Mouse (Mus musculus) kidney, embryonic 16.5 days (tissue): ENCODE measurements around the gene Zbtb3. TPM values are rescaled to one million over a fixed set of nuclear protein-coding genes. Genes with fewer than 3 reads are reported as not detected.

Source experiments
- ATAC-seq: fragments of 200-750 bp; cut with Nextera tagmentation; 2 replicates; pipeline ENCODE4 v1.8.0; 2017; ENCODE audit warnings: moderate TSS enrichment; ENCODE audit not compliant: low FRiP score, low TSS enrichment
- H3K27ac ChIP-seq: fragments of 300-500 bp; sonication (generic); 2 replicates; pipeline ENCODE4 v1.5.1; 2014; ENCODE audit warnings: low read length
- H3K27me3 ChIP-seq: fragments of 300-500 bp; sonication (generic); 2 replicates; pipeline ENCODE4 v1.6.1; 2014; ENCODE audit warnings: low read length, control low read depth, mixed read lengths; ENCODE audit not compliant: insufficient read depth
- H3K36me3 ChIP-seq: fragments of 300-500 bp; sonication (generic); 2 replicates; pipeline ENCODE4 v1.6.1; 2014; ENCODE audit warnings: low read length, control low read depth, mixed read lengths; ENCODE audit not compliant: insufficient read depth
- H3K4me1 ChIP-seq: fragments of 300-500 bp; sonication (generic); 2 replicates; pipeline ENCODE4 v1.6.1; 2014; ENCODE audit warnings: low read length, control low read depth, mixed read lengths; ENCODE audit not compliant: insufficient read depth
- H3K4me2 ChIP-seq: fragments of 300-500 bp; sonication (generic); replicated peaks from 2 replicates; pipeline ENCODE4 v1.6.1; 2014; ENCODE audit warnings: low read depth, low read length
- H3K4me3 ChIP-seq: fragments of 300-500 bp; sonication (generic); 2 replicates; pipeline ENCODE4 v1.5.1; 2014; ENCODE audit warnings: mild to moderate bottlenecking, low read length
- H3K9ac ChIP-seq: fragments of 300-500 bp; sonication (generic); replicated peaks from 2 replicates; pipeline ENCODE4 v1.6.1; 2014; ENCODE audit warnings: low read length
- H3K9me3 ChIP-seq: fragments of 300-500 bp; sonication (generic); 2 replicates; pipeline ENCODE4 v1.6.1; 2016; ENCODE audit warnings: low read length, control low read depth
- WGBS: fragments of 180-500 bp; shearing (Covaris S2); extraction: QIAGEN DNeasy Blood & Tissue Kit; methylation state at CpG from one replicate; pipeline ENCODE4 v1.1.7; 2014; 5-methylcytosine and 5-hydroxymethylcytosine counted together
- polyA plus RNA-seq: library from polyadenylated mRNA; unstranded; fragments of >200 nt; fragmentation: Nextera tagmentation; extraction: Ambion mirVana; gene quantifications from 2 replicates; pipeline ENCODE4 v1.2.1, GENCODE M21; 2015

Zbtb3 gene
- polyA plus RNA-seq, 1 experiment from 2014 or later: 6.4 TPM

GRCm38 (mm10) chr19:8852236-8852928 lies 50.0 kb downstream of the Zbtb3 start:
- Histone ChIP-seq H3K4me3 (no peak overlapping the region), H3K36me3 (peaks cover 3% of the 10 kb centered on the region; the same call in 1 of the 2 replicates), H3K4me1 (0 out of 2 replicates have a peak, but pooled peaks cover 7% of the 10 kb centered on the region), H3K4me2 (no peak overlapping the region), H3K9me3 (no peaks in the 10 kb centered on the region), H3K9ac (no peak overlapping the region), H3K27ac (no peak overlapping the region), H3K27me3 (no peaks in the 10 kb centered on the region)
- 52% methylated on average over 10 of the region's 10 CpGs for WGBS
- ATAC-seq: no peak

- no peak overlapping the region for H3K9ac ChIP-seq
- H3K36me3 ChIP-seq: no peaks in the 10 kb centered on the region
- H3K27ac ChIP-seq: no peak overlapping the region
- no peak for ATAC-seq
- H3K9me3 ChIP-seq: no peaks in the 10 kb centered on the region
- H3K4me2 ChIP-seq: no peak overlapping the region
- H3K4me3 ChIP-seq: no peak overlapping the region
- no peaks in the 10 kb centered on the region for H3K27me3 ChIP-seq
- WGBS: 83% methylated on average over 3 of the region's 3 CpGs
- 0 out of 2 replicates have a peak, but pooled peaks cover 7% of the 10 kb centered on the region for H3K4me1 ChIP-seq
Measured at GRCm38 (mm10) chr19:8853117-8853516, 50.8 kb downstream of the Zbtb3 start.

Other genes starting within 250 kb of the Zbtb3 start
- gene Slc22a8, start 211.3 kb upstream of the Zbtb3 start, polyA plus RNA-seq: 15.7 and 16.3 TPM in 2 replicates
- gene Slc22a6, start 184.5 kb upstream of the Zbtb3 start, polyA plus RNA-seq: 48.8 and 59.4 TPM in 2 replicates
- 0.11 and 0.14 TPM in 2 replicates for gene Chrm1, start 138.8 kb upstream of the Zbtb3 start, polyA plus RNA-seq
- 141 and 146 TPM in 2 replicates for gene Slc3a2, start 79.2 kb upstream of the Zbtb3 start, polyA plus RNA-seq
- gene Wdr74, start 66.7 kb upstream of the Zbtb3 start, polyA plus RNA-seq: 101 and 108 TPM in 2 replicates
- 1.9 and 2.0 TPM in 2 replicates for gene 1700092M07Rik, start 61.8 kb upstream of the Zbtb3 start, polyA plus RNA-seq
- gene Stx5a, start 61.1 kb upstream of the Zbtb3 start, polyA plus RNA-seq: 150 and 154 TPM in 2 replicates
- gene Nxf1, start 45.5 kb upstream of the Zbtb3 start, polyA plus RNA-seq: 213 and 218 TPM in 2 replicates
- gene Tmem223, start 31.6 kb upstream of the Zbtb3 start, polyA plus RNA-seq: 197 and 215 TPM in 2 replicates
- gene Tmem179b, start 28.1 kb upstream of the Zbtb3 start, polyA plus RNA-seq: 89.4 and 92.5 TPM in 2 replicates
- gene Taf6l, start 16.1 kb upstream of the Zbtb3 start, polyA plus RNA-seq: 37.2 and 39.0 TPM in 2 replicates
- gene Polr2g, start 4.0 kb upstream of the Zbtb3 start, polyA plus RNA-seq: 168 and 176 TPM in 2 replicates
- gene Ttc9c, start 16.8 kb downstream of the Zbtb3 start, polyA plus RNA-seq: 53.0 and 63.0 TPM in 2 replicates
- gene Hnrnpul2, start 17.5 kb downstream of the Zbtb3 start, polyA plus RNA-seq: 5.4 and 5.9 TPM in 2 replicates
- gene AC129217.1, start 27.2 kb downstream of the Zbtb3 start, polyA plus RNA-seq: not detected in 2 replicates
- gene Bscl2, start 34.9 kb downstream of the Zbtb3 start, polyA plus RNA-seq: 56.7 and 62.4 TPM in 2 replicates
- 3.2 and 5.4 TPM in 2 replicates for gene Gng3, start 36.6 kb downstream of the Zbtb3 start, polyA plus RNA-seq
- gene Lrrn4cl, start 48.2 kb downstream of the Zbtb3 start, polyA plus RNA-seq: 0.75 and 1.0 TPM in 2 replicates
- gene Ubxn1, start 68.9 kb downstream of the Zbtb3 start, polyA plus RNA-seq: 195 and 197 TPM in 2 replicates
- 69.3 and 71.4 TPM in 2 replicates for gene Uqcc3, start 78.4 kb downstream of the Zbtb3 start, polyA plus RNA-seq
- gene Lbhd1, start 81.2 kb downstream of the Zbtb3 start, polyA plus RNA-seq: 78.4 and 84.3 TPM in 2 replicates
- gene Gm49403, start 81.4 kb downstream of the Zbtb3 start, polyA plus RNA-seq: not detected in 2 replicates
- 93.0 and 94.3 TPM in 2 replicates for gene 1810009A15Rik, start 86.3 kb downstream of the Zbtb3 start, polyA plus RNA-seq
- gene Gm49416, start 86.4 kb downstream of the Zbtb3 start, polyA plus RNA-seq: 1.2 TPM in 1 of 2 replicates, not detected in the other
- gene Ints5, start 90.5 kb downstream of the Zbtb3 start, polyA plus RNA-seq: 49.5 and 53.1 TPM in 2 replicates
- 146 and 151 TPM in 2 replicates for gene Ganab, start 95.5 kb downstream of the Zbtb3 start, polyA plus RNA-seq
- 51.1 and 53.5 TPM in 2 replicates for gene B3gat3, start 117.8 kb downstream of the Zbtb3 start, polyA plus RNA-seq
- gene Rom1, start 126.8 kb downstream of the Zbtb3 start, polyA plus RNA-seq: 4.3 and 4.5 TPM in 2 replicates
- 33.2 and 34.1 TPM in 2 replicates for gene Eml3, start 127.0 kb downstream of the Zbtb3 start, polyA plus RNA-seq
- 179 and 180 TPM in 2 replicates for gene Mta2, start 139.3 kb downstream of the Zbtb3 start, polyA plus RNA-seq
- gene Tut1, start 151.3 kb downstream of the Zbtb3 start, polyA plus RNA-seq: 36.0 and 38.3 TPM in 2 replicates
- gene Eef1g, start 164.5 kb downstream of the Zbtb3 start, polyA plus RNA-seq: 436 and 455 TPM in 2 replicates
- 14.0 and 14.4 TPM in 2 replicates for gene Ahnak, start 186.7 kb downstream of the Zbtb3 start, polyA plus RNA-seq